Mouse (Mus musculus) frontal cortex, adult 2 months (tissue): ENCODE measurements around the gene Ep300. TPM values are rescaled to one million over a fixed set of nuclear protein-coding genes. Genes with fewer than 3 reads are reported as not detected.
"Not testable (repeated sequence)": the region's sequence is repeated elsewhere in the genome, so short reads cannot be mapped to it uniquely, and the experiment has no call there.

Experiments
- DNase-seq, 2 experiments: peaks; one replicate each; pipeline ENCODE4 v3.0.0; 2022; ENCODE audit warnings: low spot score in 1 of 2; ENCODE audit errors: extremely low spot score in 1 of 2
- polyA plus RNA-seq: library from polyadenylated mRNA; depleted of rRNA; stranded (reverse); fragments of >200 nt; gene quantifications from 2 replicates; pipeline ENCODE4 v1.2.3, GENCODE M21; 2012; rRNA removed

The Ep300 gene
- polyA plus RNA-seq, 1 experiment, result 33.5 TPM

- no peak for DNase-seq
Measured at GRCm38 (mm10) chr15:81698532-81698931, 113.4 kb downstream of the Ep300 start.

- no peak for DNase-seq
Measured at GRCm38 (mm10) chr15:81700161-81700560, 115.0 kb downstream of the Ep300 start.

- no peak for DNase-seq
Measured at GRCm38 (mm10) chr15:81700601-81701000, 115.5 kb downstream of the Ep300 start.

GRCm38 (mm10) chr15:81701350-81701749 is 116.2 kb downstream of the Ep300 start:
- not testable (repeated sequence) for DNase-seq

Other genes with a start within 250 kb of the Ep300 start
- gene Slc25a17, start 224.5 kb upstream of the Ep300 start, polyA plus RNA-seq, result 46.3 and 53.3 TPM in 2 replicates
- 98.0 and 118 TPM in 2 replicates for gene St13, start 185.3 kb upstream of the Ep300 start, polyA plus RNA-seq
- gene Xpnpep3, start 185.2 kb upstream of the Ep300 start, polyA plus RNA-seq, result 8.5 and 10.1 TPM in 2 replicates
- 0.10 TPM in 1 of 2 replicates, not detected in the other for gene Dnajb7, start 177.1 kb upstream of the Ep300 start, polyA plus RNA-seq
- 182 and 193 TPM in 2 replicates for gene Rbx1, start 119.1 kb upstream of the Ep300 start, polyA plus RNA-seq
- gene L3mbtl2, start 78.5 kb downstream of the Ep300 start, polyA plus RNA-seq, result 28.8 and 30.3 TPM in 2 replicates
- 20.2 and 20.8 TPM in 2 replicates for gene Chadl, start 111.9 kb downstream of the Ep300 start, polyA plus RNA-seq
- 82.6 and 89.3 TPM in 2 replicates for gene Zc3h7b, start 159.7 kb downstream of the Ep300 start, polyA plus RNA-seq
- gene Rangap1, start 160.2 kb downstream of the Ep300 start, polyA plus RNA-seq, result 131 and 140 TPM in 2 replicates
- gene Tef, start 217.1 kb downstream of the Ep300 start, polyA plus RNA-seq, result 245 and 256 TPM in 2 replicates